Mouse (Mus musculus) left cerebral cortex, adult 2 months (tissue): ENCODE data around the gene Pfkfb3. TPM values are rescaled to one million over a fixed set of nuclear protein-coding genes. Genes with fewer than 3 reads are reported as not detected.

ENCODE experiments used
- DNase-seq, 2 experiments: peaks; one replicate each; pipeline ENCODE4 v3.0.0; 2021 to 2022; ENCODE audit warnings: low spot score in 2 of 2, mixed read lengths in 1 of 2; ENCODE audit errors: extremely low spot score in 1 of 2
- H3K27ac ChIP-seq: fragments of 200-600 bp; 2 replicates; pipeline ENCODE4 v1.8.1; 2022
- H3K4me3 ChIP-seq: fragments of 200-600 bp; 2 replicates; pipeline ENCODE4 v1.8.1; 2022
- CTCF ChIP-seq: fragments of 200-600 bp; IDR thresholded peaks from 2 replicates; pipeline ENCODE4 v1.8.1; 2022; ENCODE audit warnings: antibody characterized with exemption, mild to moderate bottlenecking, moderate library complexity
- intact Hi-C: fragments of 180-260 bp; cut with DNase I; formaldehyde crosslinking; loops from one replicate; pipeline ENCODE4 v1.15.1; 2025
- long read RNA-seq, 2 experiments: library from polyadenylated mRNA; stranded (forward); transcript quantifications; one replicate each; pipeline ENCODE4 v2.0.0; 2021; ENCODE audit warnings: borderline mapping rate in 2 of 2
- total RNA-seq, 2 experiments: library from RNA; stranded (reverse); gene quantifications; 2 replicates each; pipeline ENCODE4 v1.2.3; 2021

The Pfkfb3 gene
- 10 to 100 TPM; 33.8 to 47.2 TPM for total RNA-seq
- long read RNA-seq, experiment 1, full-length matches to known transcripts, result 6 of 11 reads
- long read RNA-seq, experiment 1, partial matches to known transcripts, result 1 of 11 reads
- long read RNA-seq, experiment 1, other reads (novel, unspliced or antisense), result 4 of 11 reads
- long read RNA-seq, experiment 2, full-length matches to known transcripts, result 3 of 6 reads
- long read RNA-seq, experiment 2, partial matches to known transcripts, result 0 of 6 reads
- long read RNA-seq, experiment 2, other reads (novel, unspliced or antisense), result 3 of 6 reads

DNA sequence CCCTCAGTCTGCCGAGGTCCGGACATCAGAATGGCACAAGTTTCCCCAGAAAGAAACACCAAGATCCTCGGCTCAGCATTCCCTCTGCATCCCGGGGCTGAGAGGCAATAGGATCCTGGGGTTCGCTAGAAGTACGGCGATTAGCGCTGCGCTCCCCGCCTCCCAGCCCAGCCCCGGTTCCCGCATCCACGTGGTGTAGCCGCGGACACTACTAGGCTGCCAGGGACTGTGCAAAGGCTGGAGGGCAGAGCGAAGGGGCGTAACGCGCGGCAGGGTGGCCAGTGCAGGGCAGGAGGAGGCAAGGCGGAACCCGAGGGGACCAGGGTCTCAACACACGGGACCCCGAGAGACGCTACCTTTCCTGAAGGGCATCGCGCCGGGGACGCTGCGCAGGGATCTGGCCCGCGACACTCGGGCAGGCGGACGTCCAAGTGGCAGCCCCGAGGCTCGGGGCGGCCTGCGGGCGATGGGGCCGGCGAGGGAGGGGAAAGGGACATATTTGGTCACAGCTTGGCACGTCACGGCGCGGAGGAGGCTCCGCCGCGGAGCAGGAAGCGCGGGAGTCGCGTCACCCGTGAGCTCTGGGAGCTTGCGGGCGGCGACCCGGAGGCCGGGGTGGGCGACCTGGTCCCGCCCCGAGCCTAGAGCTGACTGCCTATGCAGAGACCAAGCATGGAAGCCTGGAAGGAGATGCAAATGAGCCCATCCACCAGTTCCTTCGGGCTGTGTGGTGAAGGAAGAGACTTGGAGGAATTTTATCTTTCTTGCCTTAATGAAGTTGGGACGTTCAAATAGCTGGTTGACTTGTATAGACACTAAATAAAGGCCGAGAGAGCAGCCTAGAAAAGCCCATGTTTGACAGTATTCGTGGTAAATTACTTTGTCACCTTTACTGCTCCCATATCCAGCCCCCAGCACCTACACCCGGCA is at the start of gene Pfkfb3:
Gene Pfkfb3, minus strand, starts transcription at position 607 of the 930 bp plus-strand sequence.
- Histone ChIP-seq H3K4me3 (peak within 1 kb of the TSS; percentile 70), H3K27ac (peak within 1 kb of the TSS; percentile 89)
- intact Hi-C loops, result loop anchor here (2.0 kb wide), 1 partner anchor 51 kb away; no protein-coding TSS in a partner anchor
- no peak for TF ChIP-seq CTCF
- DNase-seq, result peak; percentile 68 to 69

DNA sequence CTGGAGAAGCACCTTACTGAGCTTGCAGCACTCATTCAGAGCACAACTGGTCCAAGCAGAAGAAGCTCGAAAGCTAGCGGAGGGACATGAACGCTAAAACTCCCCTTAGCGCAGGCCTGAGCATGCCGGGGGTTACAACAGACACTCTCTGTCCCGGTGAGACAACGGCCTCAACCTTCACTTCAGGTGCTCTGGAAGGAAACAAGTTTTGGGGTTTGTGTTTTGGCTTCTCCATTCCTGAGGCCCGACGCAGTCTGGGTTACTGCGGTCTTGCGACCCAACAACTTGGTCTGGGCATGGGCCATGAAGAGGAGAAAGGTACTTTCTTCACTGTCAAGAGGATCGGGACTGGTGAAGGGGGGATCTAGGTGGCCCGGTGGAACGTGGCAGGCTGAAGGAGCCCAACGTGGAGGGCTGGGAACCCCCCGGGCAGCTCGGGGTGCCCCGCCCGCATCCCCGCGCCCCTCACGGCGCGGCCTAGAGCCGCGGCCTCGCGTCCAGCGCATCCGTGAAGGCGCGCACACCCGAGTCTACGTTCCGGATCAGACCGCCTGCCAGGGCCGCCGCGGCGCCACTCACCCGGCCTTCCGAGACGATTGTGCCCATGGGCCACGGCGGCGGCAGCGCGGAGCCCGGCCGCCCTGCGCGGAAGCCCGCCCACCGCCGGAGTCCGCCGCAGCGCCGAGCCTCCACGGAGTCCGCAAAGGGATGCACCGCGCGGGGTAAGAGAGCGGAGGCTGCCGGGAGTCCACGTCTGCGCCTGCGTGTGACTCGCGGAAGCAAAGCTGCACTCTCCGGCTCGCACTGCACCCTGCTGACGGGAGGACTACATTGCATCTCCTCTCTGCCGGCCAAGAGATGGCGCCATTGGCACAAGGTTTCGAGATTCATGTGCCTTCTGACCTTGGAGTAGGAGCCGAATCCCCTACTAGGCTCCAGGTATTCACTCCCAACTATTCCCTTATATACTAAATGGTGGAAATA is 48.9 kb upstream of the Pfkfb3 start:
- H3K27ac ChIP-seq, result peak overlapping the region; percentile 86
- TF ChIP-seq CTCF, result peak; percentile 100
- intact Hi-C loops, result loop anchor here (1.0 to 5.0 kb wide), 5 partner anchors 62 to 176 kb away; partner anchors contain the start of gene Il15ra
- peak; percentile 95 to 98 for DNase-seq
- H3K4me3 ChIP-seq, result peak overlapping the region; percentile 97

DNA sequence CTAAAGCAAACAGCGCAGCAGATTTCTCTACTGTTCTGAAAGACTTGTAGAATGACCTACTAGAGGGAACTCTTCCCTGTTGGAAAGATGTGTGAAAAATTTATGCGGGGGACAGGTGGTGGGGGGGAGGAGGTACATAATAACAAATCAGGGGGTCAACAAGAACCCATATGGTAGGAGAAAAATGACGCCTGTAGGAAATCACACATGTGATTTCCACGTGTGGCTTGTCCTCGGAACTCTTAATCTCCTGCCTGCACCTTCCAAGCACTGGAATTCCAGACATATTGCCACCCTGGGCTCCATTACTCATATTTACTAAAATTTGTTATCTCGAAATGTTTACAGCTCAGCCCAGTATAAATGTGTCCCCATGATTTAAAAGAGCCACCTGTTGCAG is 47.9 kb upstream of the Pfkfb3 start:
- Histone ChIP-seq H3K27ac (no peak overlapping the region), H3K4me3 (peak overlapping the region; percentile 97)
- no peak for DNase-seq
- intact Hi-C loops, result loop anchor here (2.0 to 5.0 kb wide), 3 partner anchors 99 to 177 kb away; partner anchors contain the start of gene Il15ra
- no peak for TF ChIP-seq CTCF

DNA sequence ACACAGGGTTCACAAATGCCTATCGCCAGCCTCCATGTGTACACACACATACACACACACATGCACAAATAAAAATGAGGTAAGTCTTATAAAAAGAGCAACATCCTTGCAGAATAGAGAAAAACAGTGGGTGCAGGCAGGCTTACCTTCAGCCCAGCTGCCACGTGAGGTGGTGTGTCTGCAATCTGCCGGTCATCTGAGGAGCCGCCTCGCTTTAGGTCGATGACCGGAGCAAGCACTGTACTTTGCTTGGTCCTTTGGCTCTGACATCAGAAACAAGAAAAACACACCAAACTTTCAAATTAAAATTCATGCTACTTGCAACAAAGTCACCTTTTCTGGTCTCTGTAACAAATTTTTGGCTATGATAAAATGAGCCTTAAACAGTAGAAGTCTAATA is 44.0 kb upstream of the Pfkfb3 start:
- TF ChIP-seq CTCF, result no peak
- no peak overlapping the region for H3K4me3 ChIP-seq
- no peak overlapping the region for H3K27ac ChIP-seq
- intact Hi-C loops, result no loop called here
- DNase-seq, result no peak

DNA sequence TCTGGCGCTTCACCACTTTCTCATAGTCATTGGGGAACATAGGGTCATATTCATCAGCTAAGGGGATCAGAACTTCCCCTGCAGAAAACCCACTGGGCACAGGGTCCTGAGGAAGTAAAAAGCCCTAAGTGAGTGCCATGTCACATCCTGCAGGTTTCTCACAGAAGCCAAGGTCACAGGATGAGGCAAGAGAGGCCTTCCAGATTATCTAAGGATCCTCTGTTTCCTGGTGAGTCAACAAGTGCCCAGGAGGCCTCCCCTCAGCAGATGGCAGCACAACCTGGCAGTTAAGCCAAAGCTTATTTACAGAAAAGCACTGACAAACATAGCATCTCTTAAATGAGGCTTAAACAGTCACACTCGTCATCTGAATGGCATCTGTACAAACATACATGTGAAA is 42.8 kb upstream of the Pfkfb3 start:
- DNase-seq, result no peak
- Histone ChIP-seq H3K4me3 (no peak overlapping the region), H3K27ac (no peak overlapping the region)
- intact Hi-C loops, result no loop called here
- no peak for TF ChIP-seq CTCF

DNA sequence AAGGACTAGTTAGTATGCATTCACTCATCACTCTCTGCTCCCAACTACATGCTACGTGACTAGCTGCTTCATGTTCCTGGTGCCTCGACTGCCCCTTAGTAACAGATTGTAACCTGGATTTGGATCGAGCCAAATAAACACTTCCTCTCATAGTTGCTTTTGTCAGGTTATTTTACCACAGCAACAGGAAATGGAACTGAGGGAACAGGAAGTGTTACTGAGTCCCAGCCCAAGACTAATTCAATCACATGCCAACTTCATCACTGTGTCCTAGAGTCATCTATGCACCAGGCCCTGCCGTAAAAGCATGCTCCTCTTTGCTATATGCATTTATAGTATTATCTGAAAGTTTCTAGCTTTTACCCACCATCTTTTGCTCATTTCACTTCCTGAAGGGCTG is 34.1 kb upstream of the Pfkfb3 start:
- intact Hi-C loops, result no loop called here

DNA sequence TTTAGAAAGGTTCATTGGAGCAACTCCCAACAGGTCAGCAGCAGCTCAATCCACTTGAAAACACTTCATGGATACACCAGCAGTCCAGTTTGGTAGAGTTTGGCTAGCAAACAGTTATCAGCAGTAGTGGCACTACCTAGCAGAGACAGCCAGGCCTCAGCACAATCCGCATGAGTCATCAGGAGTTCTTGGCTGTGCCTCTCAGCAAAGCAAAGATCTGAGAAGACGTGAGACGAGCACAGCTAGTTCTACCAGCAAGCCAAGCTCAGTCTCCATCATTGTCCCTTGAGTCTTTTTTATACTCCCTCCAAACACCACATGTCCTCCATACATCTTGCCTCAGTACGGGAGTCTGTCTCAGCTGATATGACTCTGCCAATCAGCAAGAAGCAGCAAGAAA is 25.5 kb upstream of the Pfkfb3 start:
- TF ChIP-seq CTCF, result no peak
- intact Hi-C loops, result no loop called here
- no peak for DNase-seq

More for the DNA sequence above, 34.1 kb upstream of the Pfkfb3 start:
- no peak for TF ChIP-seq CTCF
- no peak overlapping the region for H3K4me3 ChIP-seq
- H3K27ac ChIP-seq, result no peak overlapping the region
- DNase-seq, result no peak

DNA sequence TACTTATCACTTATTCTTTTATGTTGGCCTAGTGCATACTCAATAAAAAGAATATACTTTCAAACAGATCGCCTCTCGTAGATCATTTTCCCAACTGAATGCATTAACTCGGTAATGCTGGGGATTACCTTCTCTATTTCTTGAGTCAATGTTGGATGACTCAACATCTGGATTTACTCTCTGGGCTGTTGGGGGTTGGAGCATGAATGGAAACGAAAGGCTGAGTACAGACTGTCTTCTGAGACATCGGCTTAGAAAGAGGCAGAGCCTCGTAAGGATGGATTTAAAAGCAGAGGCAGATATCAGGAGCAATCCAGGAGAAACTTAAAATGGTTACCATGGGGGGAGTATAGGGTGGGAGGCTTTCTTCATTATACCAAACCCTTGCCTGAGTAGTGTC is 24.3 kb upstream of the Pfkfb3 start:
- intact Hi-C loops, result no loop called here
- no peak for TF ChIP-seq CTCF
- Histone ChIP-seq H3K27ac (no peak overlapping the region), H3K4me3 (no peak overlapping the region)
- no peak for DNase-seq

More for the DNA sequence above, 25.5 kb upstream of the Pfkfb3 start:
- no peak overlapping the region for H3K27ac ChIP-seq
- no peak overlapping the region for H3K4me3 ChIP-seq

DNA sequence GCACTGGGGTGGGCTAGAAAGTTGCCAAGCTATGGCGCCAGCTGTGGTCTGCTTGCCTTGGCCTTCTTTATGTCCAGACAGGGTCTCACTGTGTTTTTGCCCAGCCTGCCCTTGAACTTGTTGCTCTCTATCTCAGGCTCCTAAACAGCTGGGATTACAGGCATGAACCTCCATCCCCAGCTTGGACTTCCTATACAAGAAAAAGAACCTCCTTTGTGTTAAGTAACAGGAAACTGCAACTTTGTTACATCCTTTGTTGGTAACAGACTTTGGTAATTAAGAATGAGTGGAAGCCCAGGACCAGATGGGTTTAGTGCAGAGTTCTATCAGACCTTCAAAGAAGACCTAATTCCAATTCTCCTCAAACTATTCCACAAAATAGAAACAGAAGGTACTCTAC is 19.8 kb upstream of the Pfkfb3 start:
- intact Hi-C loops, result no loop called here
- TF ChIP-seq CTCF, result no peak
- no peak for DNase-seq
- H3K27ac ChIP-seq, result no peak overlapping the region
- H3K4me3 ChIP-seq, result no peak overlapping the region

DNA sequence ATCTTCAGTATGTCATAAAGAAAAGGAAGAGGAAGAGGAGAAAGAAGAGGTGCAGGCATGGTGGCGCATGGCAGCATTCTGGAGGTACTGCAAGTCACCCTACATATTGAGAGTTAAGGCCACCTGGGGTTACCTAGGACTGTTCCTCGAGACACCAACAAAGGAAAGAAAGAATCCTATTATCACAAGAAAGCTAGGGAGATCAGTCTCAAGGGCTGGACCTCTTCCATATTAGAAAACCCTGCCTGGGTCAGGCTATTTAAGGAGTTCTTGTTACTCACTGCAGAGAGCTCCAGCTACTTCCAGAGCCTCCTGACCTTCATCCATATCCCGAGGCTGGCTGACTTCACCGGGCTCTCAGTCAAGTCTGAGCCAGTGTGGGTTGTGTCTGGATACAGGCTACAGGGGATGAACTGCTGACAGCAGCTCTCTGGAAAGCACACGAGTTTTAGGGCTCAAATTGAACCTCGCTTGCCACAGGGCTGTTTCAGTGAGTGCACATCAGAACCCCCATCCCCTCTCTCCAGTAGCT is 17.2 kb upstream of the Pfkfb3 start:
- Histone ChIP-seq H3K27ac (no peak overlapping the region), H3K4me3 (no peak overlapping the region)
- TF ChIP-seq CTCF, result no peak
- no peak for DNase-seq
- intact Hi-C loops, result no loop called here

DNA sequence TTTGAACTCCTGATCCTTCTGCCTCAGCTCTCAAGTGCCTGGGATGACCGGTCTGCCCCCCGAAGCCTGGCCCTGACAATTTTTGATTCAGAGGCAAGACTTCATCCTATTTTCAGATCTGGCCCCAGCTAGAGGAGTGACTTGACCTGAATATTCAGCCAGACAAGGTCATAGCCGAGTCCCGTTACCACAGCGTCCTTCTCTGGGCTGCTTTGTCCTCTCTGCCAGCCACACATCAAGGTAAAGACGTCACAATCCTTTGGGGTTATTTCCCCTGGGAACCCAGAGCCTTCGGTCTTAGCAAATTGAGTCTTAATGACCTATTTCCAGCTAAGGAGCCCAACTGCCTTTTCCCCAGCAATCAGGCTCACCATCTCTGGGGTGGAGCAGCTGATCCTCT is 14.6 kb upstream of the Pfkfb3 start:
- Histone ChIP-seq H3K4me3 (no peak overlapping the region), H3K27ac (no peak overlapping the region)
- no peak for DNase-seq
- no peak for TF ChIP-seq CTCF
- intact Hi-C loops, result no loop called here
